Mouse (Mus musculus): ENCODE data around the gene Abr.

GRCm38 (mm10) chr11:76479729-76480128 lies 142.4 kb downstream of the Abr start:
- TF ChIP-seq ZC3H11A (IDR thresholded peaks at IDR 0.05; ENCODE audit: low read depth, low read length), result no peak
- no peak for TF ChIP-seq NRF1 (IDR thresholded peaks at IDR 0.05; ENCODE audit: insufficient read depth, low read depth, low read length, poor library complexity, severe bottlenecking)
- TF ChIP-seq CTCF (IDR thresholded peaks at IDR 0.05 in 2 of 3, conservative IDR thresholded peaks at IDR 0.05 in 1 of 3; ENCODE audit: control insufficient read depth in 1 of 3, insufficient read depth in 1 of 3, low read depth in 2 of 3, low read length in 3 of 3, poor library complexity in 1 of 3, severe bottlenecking in 1 of 3), result no peak
- no peak for TF ChIP-seq EP300 (IDR thresholded peaks at IDR 0.05; ENCODE audit: low read depth in 1 of 2, low read length in 2 of 2)
- no peak for TF ChIP-seq RAD21 (IDR thresholded peaks at IDR 0.05; ENCODE audit: low read depth, low read length)
- no peak for TF ChIP-seq POLR2A (IDR thresholded peaks at IDR 0.05; ENCODE audit: control insufficient read depth in 1 of 2, insufficient read depth in 1 of 2, low read depth in 1 of 2, low read length in 2 of 2, poor library complexity in 1 of 2)
- no peak for TF ChIP-seq E2F4 (IDR thresholded peaks at IDR 0.05; ENCODE audit: borderline replicate concordance, low read depth, low read length)
- no peak for TF ChIP-seq BHLHE40 (IDR thresholded peaks at IDR 0.05; ENCODE audit: borderline replicate concordance, low read depth, low read length)

Data from MEL (cell line).